Mouse (Mus musculus) testis, adult 2 months (tissue): ENCODE data around the gene Gm37240.

ENCODE experiments used
- CTCF ChIP-seq: fragments of 200-500 bp; IDR thresholded peaks from 2 replicates; pipeline ENCODE4 v1.5.1; 2012; ENCODE audit warnings: low read depth, mild to moderate bottlenecking, inconsistent platforms, low read length, moderate library complexity; ENCODE audit not compliant: control insufficient read depth, insufficient read depth, insufficient replicate concordance
- POLR2A ChIP-seq: fragments of 200-500 bp; IDR thresholded peaks from 2 replicates; pipeline ENCODE4 v1.6.1; 2012; ENCODE audit warnings: low read depth, mild to moderate bottlenecking, inconsistent platforms, low read length, moderate library complexity; ENCODE audit not compliant: control insufficient read depth

GRCm38 (mm10) chr3:84555780-84556179 lies 1331.5 kb downstream of the Gm37240 start:
- TF ChIP-seq POLR2A: no peak
- TF ChIP-seq CTCF: no peak
